Mouse (Mus musculus) embryonic fibroblast, embryonic 13.5 days (primary cell): ENCODE measurements around the gene Kcnip2.

ENCODE experiments used
- CTCF ChIP-seq: IDR thresholded peaks from 2 replicates; pipeline ENCODE4 v1.5.1; 2011; ENCODE audit warnings: mild to moderate bottlenecking, control low read depth, low read length, moderate library complexity, borderline replicate concordance; ENCODE audit not compliant: insufficient read depth
- POLR2A ChIP-seq: IDR thresholded peaks from 2 replicates; pipeline ENCODE4 v1.6.1; 2011; ENCODE audit warnings: low read depth, mild to moderate bottlenecking, control low read depth, low read length, moderate library complexity

DNA sequence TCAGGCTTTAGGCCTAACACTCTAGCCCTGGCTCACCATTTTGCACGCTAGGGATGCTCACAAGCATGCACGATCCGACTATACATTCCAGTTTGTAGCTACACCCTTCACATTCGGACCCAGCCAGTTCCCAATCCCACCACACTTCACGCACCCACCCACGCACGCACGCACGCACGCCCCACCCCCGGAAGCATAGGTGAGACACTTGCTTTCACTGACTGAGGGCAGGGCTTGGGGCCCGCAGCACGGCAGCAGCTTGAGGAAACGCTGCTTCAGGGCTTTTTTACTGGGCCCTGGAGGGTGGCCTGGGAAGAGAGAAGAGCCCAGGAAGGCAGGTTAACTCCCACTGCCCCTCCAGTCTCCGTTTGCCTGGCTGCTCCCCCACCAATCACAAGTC, 19.0 kb downstream of the Kcnip2 start:
- no peak for TF ChIP-seq CTCF
- TF ChIP-seq POLR2A = no peak
